8 mouse cellular contexts compared by ENCODE assay signal in the genomic region with DNA sequence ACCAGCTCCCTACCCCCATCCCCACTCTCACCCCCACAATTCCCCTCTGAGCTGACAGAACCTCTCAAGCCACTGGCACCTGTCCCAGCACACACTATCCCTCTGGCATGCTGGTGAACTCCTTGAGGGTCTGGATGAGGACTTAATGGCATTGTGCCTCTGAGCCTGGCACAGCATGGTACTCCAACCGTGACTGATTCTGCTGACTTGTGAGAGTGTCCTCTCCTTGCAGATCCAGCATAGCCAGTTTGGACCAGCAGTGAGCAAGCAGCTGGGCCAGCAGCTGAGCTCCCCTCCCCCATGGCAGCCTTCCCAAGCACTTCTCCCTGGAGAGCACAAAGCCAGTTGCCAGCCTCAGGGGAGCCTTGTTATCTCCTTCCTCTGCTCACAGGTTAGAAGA. TPM values are rescaled to one million over a fixed set of nuclear protein-coding genes. Genes with fewer than 3 reads are reported as not detected.
DNase-seq lines count a peak whose midpoint lies in the region; ATAC-seq lines count a peak whose summit lies in the region.

No protein-coding gene starts in this region.

- intact Hi-C loops in heart, postnatal 25 days (cut with DNase I), result no loop called here

- peak overlapping the region; percentile 25 for H3K4me3 ChIP-seq in megakaryocyte, embryonic 14.5 days (replicated peaks)
- no peak overlapping the region for H3K4me3 ChIP-seq in forebrain, embryonic 16.5 days (replicated peaks; ENCODE audit: low read length)
- no peak overlapping the region for H3K4me3 ChIP-seq in midbrain, embryonic 16.5 days (ENCODE audit: low read depth, low read length)

- no peak overlapping the region for H3K4me2 ChIP-seq in forebrain, embryonic 16.5 days (ENCODE audit: low read length)
- H3K4me2 ChIP-seq in midbrain, embryonic 16.5 days (ENCODE audit: low read length), result no peak overlapping the region

- H3K27me3 ChIP-seq in megakaryocyte, embryonic 14.5 days (replicated peaks), result peaks cover 3% of the 10 kb centered on the region
- no peaks in the 10 kb centered on the region for H3K27me3 ChIP-seq in forebrain, embryonic 16.5 days (replicated peaks; ENCODE audit: control insufficient read depth, insufficient read depth, low read length)
- H3K27me3 ChIP-seq in midbrain, embryonic 16.5 days (ENCODE audit: control insufficient read depth, insufficient read depth, low read depth, low read length), result no peaks in the 10 kb centered on the region

- peaks cover 47% of the 10 kb centered on the region for H3K4me1 ChIP-seq in megakaryocyte, embryonic 14.5 days
- peaks cover 10% of the 10 kb centered on the region for H3K4me1 ChIP-seq in forebrain, embryonic 16.5 days (replicated peaks; ENCODE audit: control insufficient read depth, insufficient read depth, low read length)
- peaks cover 3% of the 10 kb centered on the region; the same call in 1 of the 2 replicates for H3K4me1 ChIP-seq in midbrain, embryonic 16.5 days (ENCODE audit: control insufficient read depth, insufficient read depth, low read length)

- 13% methylated on average over 1 of the region's 1 CpGs for WGBS in forebrain, embryonic 16.5 days
- 5% methylated on average over 1 of the region's 1 CpGs for WGBS in midbrain, embryonic 16.5 days

- no peak overlapping the region for H3K27ac ChIP-seq in forebrain, embryonic 16.5 days (ENCODE audit: low read length)
- H3K27ac ChIP-seq in midbrain, embryonic 16.5 days (ENCODE audit: low read length), result no peak overlapping the region

- no peak overlapping the region for H3K9ac ChIP-seq in forebrain, embryonic 16.5 days (replicated peaks; ENCODE audit: low read depth, low read length)
- H3K9ac ChIP-seq in midbrain, embryonic 16.5 days (ENCODE audit: low read depth, low read length), result no peak overlapping the region

- peaks cover 6% of the 10 kb centered on the region; the same call in 1 of the 2 replicates for H3K9me3 ChIP-seq in megakaryocyte, embryonic 14.5 days
- no peaks in the 10 kb centered on the region for H3K9me3 ChIP-seq in forebrain, embryonic 16.5 days (ENCODE audit: control insufficient read depth, low read length)
- H3K9me3 ChIP-seq in midbrain, embryonic 16.5 days (replicated peaks; ENCODE audit: control insufficient read depth, low read length, poor library complexity, severe bottlenecking), result no peaks in the 10 kb centered on the region

- no peaks in the 10 kb centered on the region for H3K36me3 ChIP-seq in megakaryocyte, embryonic 14.5 days (replicated peaks; ENCODE audit: low read length)
- H3K36me3 ChIP-seq in forebrain, embryonic 16.5 days (ENCODE audit: control insufficient read depth, insufficient read depth), result no peaks in the 10 kb centered on the region
- H3K36me3 ChIP-seq in midbrain, embryonic 16.5 days (ENCODE audit: control insufficient read depth, insufficient read depth, low read length), result no peaks in the 10 kb centered on the region

- peak; percentile 38 for DNase-seq in heart, postnatal 25 days (ENCODE audit: low spot score)
- DNase-seq in layer of hippocampus, postnatal 14 days (ENCODE audit: low spot score in 2 of 2), result peak; percentile 47 to 58
- no peak for DNase-seq in thymus, adult 18-20 months

- ATAC-seq in megakaryocyte, adult 5-6 weeks (ENCODE audit: poor library complexity, severe bottlenecking), result no peak
- peak; percentile 66 for ATAC-seq in forebrain, embryonic 16.5 days
- ATAC-seq in midbrain, embryonic 16.5 days, result peak; percentile 66; the same call in 1 of the 2 replicates
- no peak for ATAC-seq in erythroid progenitor cell, adult 5-6 weeks (replicated peaks; ENCODE audit: low FRiP score, poor library complexity, severe bottlenecking)

RNA-seq across cellular contexts. Expression of a gene that starts 32.3 kb away (rescaled TPM):
- polyA plus RNA-seq in megakaryocyte, embryonic 14.5 days (2012; ENCODE audit: insufficient read depth, low replicate concordance), result 55.5 and 57.6 TPM in 2 replicates
- 333 and 372 TPM in 2 replicates for total RNA-seq in megakaryocyte, adult 5-6 weeks (2015)
- total RNA-seq in megakaryocyte, adult 5-6 weeks (2017), result 428 and 451 TPM in 2 replicates
- 7.9 and 8.7 TPM in 2 replicates for polyA plus RNA-seq in forebrain, embryonic 16.5 days (2015; fragmentation: Nextera tagmentation; extraction: Ambion mirVana)
- total RNA-seq in heart, postnatal 25 days (2021), result 100 to 1,000 TPM; 103 to 110 TPM
- total RNA-seq in layer of hippocampus, postnatal 14 days (2021), result 10 to 100 TPM; 67.1 to 73.0 TPM
- 6.5 and 6.6 TPM in 2 replicates for polyA plus RNA-seq in midbrain, embryonic 16.5 days (2015; fragmentation: Nextera tagmentation; extraction: Ambion mirVana)
- total RNA-seq in erythroid progenitor cell, adult 5-6 weeks (2015; ENCODE audit: low replicate concordance), result 59.1 and 84.3 TPM in 2 replicates
- total RNA-seq in erythroid progenitor cell, adult 5-6 weeks (2017; ENCODE audit: low replicate concordance), result 60.7 and 94.6 TPM in 2 replicates

Comparison
In these comparisons a context has a peak if more than half of its experiments do, and no peak if none do; other contexts are left out.
1. ATAC-seq: peak in forebrain, embryonic 16.5 days (single experiment) and midbrain, embryonic 16.5 days (single experiment); none in megakaryocyte, adult 5-6 weeks (single experiment) and erythroid progenitor cell, adult 5-6 weeks (single experiment).
2. DNase-seq: peak in heart, postnatal 25 days (single experiment) and layer of hippocampus, postnatal 14 days (2 of 2); none in thymus, adult 18-20 months (0 of 2).